Comparison of ENCODE assay signal across 21 mouse cellular contexts in genomic region chr5:113779569-113779968, GRCm38 (mm10). TPM values are rescaled to one million over a fixed set of nuclear protein-coding genes. Genes with fewer than 3 reads are reported as not detected.
DNase-seq lines count a peak whose midpoint lies in the region; ATAC-seq lines count a peak whose summit lies in the region.
"Had no signal": no experiment of that assay in that cellular context is flagged by ENCODE, and none has a peak within 500 bp of the region (broad histone marks: within the 10 kb centered on the region; RNA-seq: fewer than 3 reads in every experiment).

No protein-coding gene starts in this region.

- H3K4me2 ChIP-seq in midbrain, embryonic 11.5 days, result no peak overlapping the region
- no peak overlapping the region for H3K4me2 ChIP-seq in midbrain, embryonic 13.5 days (replicated peaks)
- H3K4me2 ChIP-seq in limb, embryonic 12.5 days, result no peak overlapping the region
- H3K4me2 ChIP-seq: embryonic facial prominence, embryonic 12.5 days; forebrain, embryonic 13.5 days; heart, embryonic 13.5 days; hindbrain, embryonic 15.5 days had no signal

- WGBS in midbrain, embryonic 11.5 days, result 83% methylated on average over 5 of the region's 5 CpGs
- 83% methylated on average over 5 of the region's 5 CpGs for WGBS in midbrain, embryonic 13.5 days
- WGBS in limb, embryonic 12.5 days, result 79% methylated on average over 5 of the region's 5 CpGs

- H3K4me3 ChIP-seq in midbrain, embryonic 11.5 days (ENCODE audit: low read depth, low read length), result no peak overlapping the region
- no peak overlapping the region for H3K4me3 ChIP-seq in midbrain, embryonic 13.5 days (replicated peaks)
- H3K4me3 ChIP-seq in limb, embryonic 12.5 days (replicated peaks), result no peak overlapping the region
- H3K4me3 ChIP-seq: embryonic facial prominence, embryonic 12.5 days; forebrain, embryonic 13.5 days; gastrocnemius, adult 2 months; heart, embryonic 13.5 days; hindbrain, embryonic 15.5 days had no signal

- H3K36me3 ChIP-seq in midbrain, embryonic 11.5 days (ENCODE audit: control insufficient read depth, insufficient read depth, low read length), result peaks cover 16% of the 10 kb centered on the region
- H3K36me3 ChIP-seq in midbrain, embryonic 13.5 days, result peaks cover 43% of the 10 kb centered on the region
- peaks cover 40% of the 10 kb centered on the region for H3K36me3 ChIP-seq in limb, embryonic 12.5 days

- H3K27me3 ChIP-seq in midbrain, embryonic 11.5 days (ENCODE audit: control insufficient read depth, insufficient read depth, low read length), result no peaks in the 10 kb centered on the region; the same call in 1 of the 2 replicates
- peaks cover 19% of the 10 kb centered on the region for H3K27me3 ChIP-seq in midbrain, embryonic 13.5 days
- H3K27me3 ChIP-seq in limb, embryonic 12.5 days, result no peaks in the 10 kb centered on the region
- H3K27me3 ChIP-seq: embryonic facial prominence, embryonic 12.5 days had no signal

- DNase-seq in adrenal gland, adult (ENCODE audit: inconsistent age in 2 of 2, low spot score in 1 of 2), result peak; percentile 59 to 92
- DNase-seq in adrenal gland, postnatal 25 days, result no peak
- peak; percentile 12 for DNase-seq in midbrain, embryonic 11.5 days (ENCODE audit: low spot score, missing footprints)
- DNase-seq in gastrocnemius, adult 18-20 months (ENCODE audit: low spot score), result no peak
- DNase-seq in heart, adult 11 months, result no peak
- DNase-seq: cerebellum, adult 11 months; cerebellum, adult 8-10 months; cerebellum, postnatal 14 days; embryo, embryonic 11 days; forebrain, postnatal 0 days; gastrocnemius, adult 2 months; gastrocnemius, postnatal 25 days; heart, postnatal 36 days; kidney, adult 11 months had no signal

- H3K4me1 ChIP-seq in midbrain, embryonic 11.5 days (ENCODE audit: control insufficient read depth, insufficient read depth, low read length), result no peaks in the 10 kb centered on the region
- no peaks in the 10 kb centered on the region for H3K4me1 ChIP-seq in midbrain, embryonic 13.5 days (replicated peaks)
- peaks cover 36% of the 10 kb centered on the region for H3K4me1 ChIP-seq in limb, embryonic 12.5 days (replicated peaks)
- H3K4me1 ChIP-seq: forebrain, embryonic 13.5 days; hindbrain, embryonic 15.5 days had no signal

- H3K9me3 ChIP-seq in midbrain, embryonic 11.5 days (ENCODE audit: control insufficient read depth, low read length), result no peaks in the 10 kb centered on the region; the same call in 1 of the 2 replicates
- H3K9me3 ChIP-seq in midbrain, embryonic 13.5 days, result no peaks in the 10 kb centered on the region
- H3K9me3 ChIP-seq in limb, embryonic 12.5 days, result no peaks in the 10 kb centered on the region
- H3K9me3 ChIP-seq: embryonic facial prominence, embryonic 12.5 days; forebrain, embryonic 13.5 days; heart, embryonic 13.5 days; hindbrain, embryonic 15.5 days had no signal

- no peak overlapping the region for H3K27ac ChIP-seq in midbrain, embryonic 11.5 days (ENCODE audit: low read depth, low read length)
- no peak overlapping the region for H3K27ac ChIP-seq in midbrain, embryonic 13.5 days
- 0 out of 2 replicates have a peak overlapping the region, but pooled peaks have one; percentile 30 for H3K27ac ChIP-seq in limb, embryonic 12.5 days
- H3K27ac ChIP-seq: embryonic facial prominence, embryonic 12.5 days; forebrain, embryonic 13.5 days; gastrocnemius, adult 2 months; heart, embryonic 13.5 days; hindbrain, embryonic 15.5 days had no signal

- no peak overlapping the region for H3K9ac ChIP-seq in midbrain, embryonic 11.5 days (ENCODE audit: low read length)
- H3K9ac ChIP-seq in midbrain, embryonic 13.5 days (replicated peaks), result no peak overlapping the region
- no peak overlapping the region for H3K9ac ChIP-seq in limb, embryonic 12.5 days (replicated peaks)
- H3K9ac ChIP-seq: embryonic facial prominence, embryonic 12.5 days; forebrain, embryonic 13.5 days; forebrain, postnatal 0 days; heart, embryonic 13.5 days; hindbrain, embryonic 15.5 days had no signal

- ATAC-seq in midbrain, embryonic 11.5 days (ENCODE audit: low FRiP score), result no peak
- ATAC-seq in midbrain, embryonic 13.5 days, result no peak
- ATAC-seq in limb, embryonic 12.5 days (ENCODE audit: insufficient number of reproducible peaks, insufficient read depth, low FRiP score, low TSS enrichment, low read depth), result no peak

RNA-seq across cellular contexts. Expression of gene Iscu, which starts 7.0 kb away (rescaled TPM):
- total RNA-seq in adrenal gland, postnatal 25 days (2021), result 708 and 898 TPM in 2 replicates
- polyA plus RNA-seq in midbrain, embryonic 11.5 days (2014; fragmentation: Nextera tagmentation; extraction: Ambion mirVana), result 117 and 121 TPM in 2 replicates
- polyA plus RNA-seq in midbrain, embryonic 13.5 days (2015; fragmentation: Nextera tagmentation; extraction: Ambion mirVana), result 93.0 and 101 TPM in 2 replicates
- 117 and 128 TPM in 2 replicates for polyA plus RNA-seq in limb, embryonic 12.5 days (2016; fragmentation: Nextera tagmentation; extraction: Ambion mirVana)
- total RNA-seq in gastrocnemius, adult 18-20 months (2021), result 100 to 1,000 TPM; 159 to 182 TPM

RNA-seq across cellular contexts. Expression of gene Sart3, which starts 7.3 kb away (rescaled TPM):
- total RNA-seq in adrenal gland, postnatal 25 days (2021), result 45.0 and 50.7 TPM in 2 replicates
- 49.6 and 55.2 TPM in 2 replicates for polyA plus RNA-seq in midbrain, embryonic 11.5 days (2014; fragmentation: Nextera tagmentation; extraction: Ambion mirVana)
- polyA plus RNA-seq in midbrain, embryonic 13.5 days (2015; fragmentation: Nextera tagmentation; extraction: Ambion mirVana), result 51.1 and 58.5 TPM in 2 replicates
- 87.9 and 91.5 TPM in 2 replicates for polyA plus RNA-seq in limb, embryonic 12.5 days (2016; fragmentation: Nextera tagmentation; extraction: Ambion mirVana)
- total RNA-seq in gastrocnemius, adult 18-20 months (2021), result 1 to 10 TPM; 6.8 to 8.3 TPM

RNA-seq across cellular contexts. Expression of gene Tmem119, which starts 20.7 kb away (rescaled TPM):
- 5.4 and 7.7 TPM in 2 replicates for total RNA-seq in adrenal gland, postnatal 25 days (2021)
- polyA plus RNA-seq in midbrain, embryonic 11.5 days (2014; fragmentation: Nextera tagmentation; extraction: Ambion mirVana), result 9.9 and 10.9 TPM in 2 replicates
- polyA plus RNA-seq in midbrain, embryonic 13.5 days (2015; fragmentation: Nextera tagmentation; extraction: Ambion mirVana), result 4.3 and 5.6 TPM in 2 replicates
- 236 and 242 TPM in 2 replicates for polyA plus RNA-seq in limb, embryonic 12.5 days (2016; fragmentation: Nextera tagmentation; extraction: Ambion mirVana)
- 1 to 10 TPM in 1 of 2 experiments, under 1 TPM in 1; 0.93 to 1.1 TPM for total RNA-seq in gastrocnemius, adult 18-20 months (2021)
- total RNA-seq: MEL had no signal

RNA-seq across cellular contexts. Expression of gene Ficd, which starts 44.0 kb away (rescaled TPM):
- total RNA-seq in adrenal gland, postnatal 25 days (2021), result 10.9 and 16.0 TPM in 2 replicates
- polyA plus RNA-seq in midbrain, embryonic 11.5 days (2014; fragmentation: Nextera tagmentation; extraction: Ambion mirVana), result 3.3 TPM in 2 replicates
- 7.2 and 7.8 TPM in 2 replicates for polyA plus RNA-seq in midbrain, embryonic 13.5 days (2015; fragmentation: Nextera tagmentation; extraction: Ambion mirVana)
- 3.8 and 5.0 TPM in 2 replicates for polyA plus RNA-seq in limb, embryonic 12.5 days (2016; fragmentation: Nextera tagmentation; extraction: Ambion mirVana)
- 1 to 10 TPM; 8.8 to 8.9 TPM for total RNA-seq in gastrocnemius, adult 18-20 months (2021)

RNA-seq across cellular contexts. Expression of gene Selplg, which starts 52.9 kb away (rescaled TPM):
- total RNA-seq in adrenal gland, postnatal 25 days (2021), result 1.5 and 3.3 TPM in 2 replicates
- polyA plus RNA-seq in midbrain, embryonic 11.5 days (2014; fragmentation: Nextera tagmentation; extraction: Ambion mirVana), result 1.3 TPM in 2 replicates
- polyA plus RNA-seq in midbrain, embryonic 13.5 days (2015; fragmentation: Nextera tagmentation; extraction: Ambion mirVana), result 0.98 and 1.2 TPM in 2 replicates
- 1.4 and 1.8 TPM in 2 replicates for polyA plus RNA-seq in limb, embryonic 12.5 days (2016; fragmentation: Nextera tagmentation; extraction: Ambion mirVana)
- total RNA-seq in gastrocnemius, adult 18-20 months (2021), result under 1 TPM; 0.85 to 0.87 TPM

Comparison
In these comparisons a context has a peak if more than half of its experiments do, and no peak if none do; other contexts are left out.
1. DNase-seq: peak in adrenal gland, adult (2 of 2) and midbrain, embryonic 11.5 days (single experiment); none in adrenal gland, postnatal 25 days (single experiment), gastrocnemius, adult 18-20 months (single experiment) and heart, adult 11 months (single experiment).
2. RNA of gene Tmem119, which starts 20.7 kb away (polyA plus RNA-seq): 236 to 242 TPM in limb, embryonic 12.5 days; 9.9 to 10.9 TPM in midbrain, embryonic 11.5 days and 4.3 to 5.6 TPM in midbrain, embryonic 13.5 days; every median in the first group is over 10 times any median in the second.